Mouse (Mus musculus): Measurements from ENCODE around the gene Slc25a13.

DNA sequence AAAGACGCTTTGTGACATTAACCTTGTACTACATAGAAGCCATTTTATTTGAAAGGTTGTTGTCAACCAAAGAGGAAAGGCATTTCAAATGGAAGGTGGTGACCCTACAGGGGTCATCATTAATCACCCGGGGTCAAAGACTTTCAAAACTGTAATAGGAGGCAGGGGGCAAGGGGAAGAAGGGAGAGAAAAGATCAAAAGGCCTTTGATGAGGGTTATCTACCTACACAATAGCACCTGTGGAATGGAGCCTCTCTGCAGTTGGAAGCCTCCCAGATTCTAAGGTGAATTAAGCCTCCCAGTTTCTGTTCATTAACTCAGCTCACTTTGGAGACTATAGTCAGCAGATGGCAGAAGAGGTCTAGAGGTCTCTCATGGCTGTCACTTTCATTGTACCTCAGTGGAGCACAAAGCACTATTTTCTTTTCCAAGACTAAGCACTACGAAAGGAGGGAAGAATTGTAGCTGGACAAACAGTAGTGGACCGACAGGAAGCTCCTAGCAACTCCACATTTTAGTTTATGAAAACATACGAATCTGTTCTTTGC is 109.5 kb downstream of the Slc25a13 start:
- no peak for TF ChIP-seq CTCF (IDR thresholded peaks at IDR 0.05; ENCODE audit: insufficient read depth, low read depth, low read length)
- no peak for TF ChIP-seq POLR2A (IDR thresholded peaks at IDR 0.05; ENCODE audit: insufficient read depth, low read depth, low read length)
